Mouse (Mus musculus) left cerebral cortex, adult 2 months (tissue): ENCODE results near the gene Fkbp4. TPM values are rescaled to one million over a fixed set of nuclear protein-coding genes. Genes with fewer than 3 reads are reported as not detected.

Experiments
- DNase-seq, 2 experiments: peaks; one replicate each; pipeline ENCODE4 v3.0.0; 2021 to 2022; ENCODE audit warnings: low spot score in 2 of 2, mixed read lengths in 1 of 2; ENCODE audit errors: extremely low spot score in 1 of 2
- H3K27ac ChIP-seq: fragments of 200-600 bp; 2 replicates; pipeline ENCODE4 v1.8.1; 2022
- H3K4me3 ChIP-seq: fragments of 200-600 bp; 2 replicates; pipeline ENCODE4 v1.8.1; 2022
- CTCF ChIP-seq: fragments of 200-600 bp; IDR thresholded peaks from 2 replicates; pipeline ENCODE4 v1.8.1; 2022; ENCODE audit warnings: antibody characterized with exemption, mild to moderate bottlenecking, moderate library complexity
- intact Hi-C: fragments of 180-260 bp; cut with DNase I; formaldehyde crosslinking; loops from one replicate; pipeline ENCODE4 v1.15.1; 2025
- total RNA-seq, 2 experiments: library from RNA; stranded (reverse); gene quantifications; 2 replicates each; pipeline ENCODE4 v1.2.3; 2021

Fkbp4 gene
- total RNA-seq, 2 experiments from 2014 or later: 118 TPM

GRCm38 (mm10) chr6:128421036-128421435, 17.4 kb downstream of the Fkbp4 start:
- no peak overlapping the region for H3K4me3 ChIP-seq
- peak overlapping the region; percentile 78 for H3K27ac ChIP-seq
- no peak for TF ChIP-seq CTCF
- intact Hi-C loops: no loop called here
- peak in 1 of 2 experiments; percentile 37 for DNase-seq

DNA sequence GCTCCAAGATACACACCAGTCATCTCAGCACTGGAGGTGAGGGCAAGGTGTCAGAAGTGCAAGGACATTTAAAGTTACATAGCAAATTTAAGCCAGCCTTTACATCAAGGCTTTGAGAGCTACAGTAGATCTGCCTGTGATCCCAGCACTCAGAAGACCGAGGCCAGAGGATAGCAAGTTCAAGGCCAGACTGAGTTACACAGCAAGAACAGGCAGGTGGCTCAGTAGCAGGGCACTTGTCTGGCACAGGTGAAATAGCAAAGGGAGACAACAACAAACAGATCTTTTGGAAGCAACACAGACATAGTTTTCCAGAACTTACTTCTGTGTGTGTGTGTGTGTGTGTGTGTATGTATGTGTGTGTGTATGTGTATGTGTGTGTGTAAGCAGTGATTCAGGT, 20.4 kb downstream of the Fkbp4 start:
- H3K4me3 ChIP-seq: no peak overlapping the region
- no peak for TF ChIP-seq CTCF
- intact Hi-C loops: no loop called here
- no peak overlapping the region for H3K27ac ChIP-seq
- no peak for DNase-seq

- intact Hi-C loops: no loop called here
- H3K27ac ChIP-seq: no peak overlapping the region
- no peak for DNase-seq
- no peak overlapping the region for H3K4me3 ChIP-seq
- TF ChIP-seq CTCF: no peak
Observed at GRCm38 (mm10) chr6:128416169-128416568, 22.3 kb downstream of the Fkbp4 start.

- peak; percentile 98 for TF ChIP-seq CTCF
- DNase-seq: peak; percentile 78 to 89
- intact Hi-C loops: loop anchor here (2.0 to 5.0 kb wide), 3 partner anchors 49 to 176 kb away; partner anchors contain the start of genes Foxm1 and Rhno1
- Histone ChIP-seq H3K4me3 (no peak overlapping the region), H3K27ac (no peak overlapping the region)
Observed at GRCm38 (mm10) chr6:128411115-128411514, 27.4 kb downstream of the Fkbp4 start.

- intact Hi-C loops: loop anchor here (2.0 to 5.0 kb wide), 3 partner anchors 48 to 176 kb away; partner anchors contain the start of genes Foxm1 and Rhno1
- TF ChIP-seq CTCF: no peak
- H3K4me3 ChIP-seq: no peak overlapping the region
- DNase-seq: peak in 1 of 2 experiments; percentile 35
- no peak overlapping the region for H3K27ac ChIP-seq
Observed at GRCm38 (mm10) chr6:128410305-128410704, 28.2 kb downstream of the Fkbp4 start.

DNA sequence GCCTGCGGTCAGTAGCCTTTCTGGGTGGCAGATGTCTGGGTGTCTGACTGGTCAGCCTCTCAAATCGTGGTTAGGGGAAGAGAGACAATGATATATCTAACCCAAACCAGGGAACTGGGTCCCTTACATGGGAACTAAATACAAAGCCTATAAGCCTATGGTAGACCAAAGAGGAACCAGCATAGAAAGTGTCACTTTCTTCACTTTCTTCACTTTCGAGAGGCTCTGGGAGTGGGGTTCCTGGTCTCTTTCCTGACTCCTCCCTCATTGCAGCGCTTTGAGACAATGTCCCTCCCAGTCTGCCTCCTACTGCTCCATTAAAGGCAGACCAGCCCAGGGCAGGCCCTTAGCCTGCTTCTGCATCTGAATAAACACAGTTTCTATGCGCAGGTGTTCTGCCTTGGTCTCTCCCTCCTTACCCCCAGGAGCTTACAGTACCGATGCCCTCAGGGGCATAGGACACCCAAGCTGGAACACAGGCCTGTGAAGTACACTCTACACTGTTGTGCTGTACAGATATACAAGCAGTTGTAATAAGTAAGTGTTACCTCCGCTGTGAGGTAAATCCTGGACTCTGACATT, 29.8 kb downstream of the Fkbp4 start:
- no peak for DNase-seq
- Histone ChIP-seq H3K4me3 (no peak overlapping the region), H3K27ac (no peak overlapping the region)
- intact Hi-C loops: no loop called here
- no peak for TF ChIP-seq CTCF

- DNase-seq: no peak
- no peak for TF ChIP-seq CTCF
- intact Hi-C loops: no loop called here
Observed at GRCm38 (mm10) chr6:128404708-128405107, 33.8 kb downstream of the Fkbp4 start.

GRCm38 (mm10) chr6:128399421-128400185, 38.9 kb downstream of the Fkbp4 start:
- H3K27ac ChIP-seq: peak overlapping the region; percentile 69
- TF ChIP-seq CTCF: no peak
- intact Hi-C loops: no loop called here
- peak; percentile 36 to 47 for DNase-seq
- H3K4me3 ChIP-seq: peak overlapping the region; percentile 37

More at GRCm38 (mm10) chr6:128404708-128405107, 33.8 kb downstream of the Fkbp4 start:
- H3K27ac ChIP-seq: no peak overlapping the region
- H3K4me3 ChIP-seq: no peak overlapping the region

DNA sequence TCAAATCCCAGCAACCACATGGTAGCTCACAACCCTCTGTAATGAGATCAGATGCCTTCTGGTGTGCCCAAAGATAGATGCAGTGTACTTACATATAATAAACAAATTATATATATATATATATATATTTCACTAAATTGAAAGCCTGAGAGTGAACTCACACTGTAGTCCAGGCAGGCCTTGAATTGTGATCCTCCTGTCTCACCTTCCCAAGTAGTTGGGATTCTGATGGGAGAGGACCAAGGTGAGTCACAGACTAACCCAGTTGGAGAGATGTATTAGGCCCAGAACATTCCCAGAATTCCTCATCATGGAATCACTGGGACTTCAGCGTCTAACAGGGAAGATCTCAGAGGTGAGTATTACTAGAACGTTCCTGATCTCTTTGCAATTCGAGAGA, 39.5 kb downstream of the Fkbp4 start, which contains the start of gene Nrip2:
Gene Nrip2, plus strand, starts transcription at position 301 of the 400 bp plus-strand sequence.
- DNase-seq: no peak
- H3K27ac ChIP-seq: peak within 1 kb of the TSS; percentile 69
- peak within 1 kb of the TSS; percentile 37 for H3K4me3 ChIP-seq
- TF ChIP-seq CTCF: no peak
- intact Hi-C loops: no loop called here

DNA sequence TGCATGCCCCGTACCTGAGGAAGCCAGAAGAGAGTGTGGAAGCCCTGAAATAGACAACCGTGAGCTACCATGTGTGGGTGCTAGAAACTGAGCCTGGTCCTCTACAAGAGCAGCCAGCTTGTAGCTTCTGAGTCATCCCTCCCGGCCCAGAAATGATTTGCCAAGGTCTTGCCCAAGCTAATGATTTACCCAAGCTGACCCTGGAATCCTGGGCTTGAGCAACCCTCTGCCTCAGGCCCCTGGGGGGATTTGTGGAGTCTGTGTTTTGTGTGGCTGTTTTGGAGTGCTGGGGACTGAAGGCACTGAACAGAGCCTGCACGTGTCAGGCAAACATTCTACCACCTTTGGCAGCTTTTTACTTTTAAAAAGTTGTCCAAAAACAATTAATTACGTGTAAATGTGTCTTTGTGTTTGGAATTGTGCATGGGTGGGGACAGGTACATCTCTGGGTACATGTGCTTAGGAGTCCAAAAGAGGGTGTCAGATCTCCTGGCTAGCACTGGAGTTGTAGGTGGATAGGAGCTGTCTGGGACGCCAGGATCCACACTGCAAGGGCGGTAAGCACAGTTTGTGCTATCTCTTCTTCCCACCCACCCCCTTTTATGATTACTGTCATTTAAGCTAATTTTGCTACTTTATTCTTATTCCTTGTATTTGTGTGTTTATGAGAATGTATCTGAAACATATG, 40.8 kb downstream of the Fkbp4 start:
- no peak overlapping the region for H3K27ac ChIP-seq
- no peak for DNase-seq
- intact Hi-C loops: no loop called here
- no peak for TF ChIP-seq CTCF
- no peak overlapping the region for H3K4me3 ChIP-seq

- Histone ChIP-seq H3K27ac (no peak overlapping the region), H3K4me3 (no peak overlapping the region)
- intact Hi-C loops: no loop called here
- TF ChIP-seq CTCF: no peak
- no peak for DNase-seq
Observed at GRCm38 (mm10) chr6:128390683-128391082, 47.8 kb downstream of the Fkbp4 start.

DNA sequence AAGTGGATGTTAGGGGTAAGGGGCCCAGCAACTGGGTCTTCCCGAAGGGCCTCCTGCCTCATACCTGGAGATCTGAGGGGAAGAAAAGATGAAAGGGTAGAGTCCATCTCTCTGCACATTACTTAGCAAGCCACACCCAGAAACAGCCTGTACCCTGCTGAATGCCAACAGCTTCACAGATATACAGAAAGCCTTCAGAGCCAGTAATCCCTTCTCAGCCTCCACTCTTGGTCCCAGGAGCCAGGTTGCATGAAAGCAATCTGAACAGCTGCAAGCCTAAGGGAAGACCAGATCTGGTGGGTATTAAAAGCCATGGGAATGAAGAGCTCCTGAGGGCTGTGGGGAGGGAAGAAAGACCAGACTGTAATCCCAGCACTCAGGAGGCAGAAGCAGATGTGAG, 49.3 kb downstream of the Fkbp4 start:
- intact Hi-C loops: no loop called here
- H3K27ac ChIP-seq: no peak overlapping the region
- no peak overlapping the region for H3K4me3 ChIP-seq
- no peak for TF ChIP-seq CTCF
- no peak for DNase-seq
